Mouse (Mus musculus) thymus, adult 2 months (tissue): ENCODE measurements around the gene Csmd2.

Experiments
- CTCF ChIP-seq: fragments of 200-500 bp; IDR thresholded peaks from 2 replicates; pipeline ENCODE4 v1.5.1; 2012; ENCODE audit warnings: mild to moderate bottlenecking, control low read depth, low read length, moderate library complexity, borderline replicate concordance; ENCODE audit not compliant: control insufficient read depth, poor library complexity, insufficient read depth; ENCODE audit errors: extremely low read depth
- POLR2A ChIP-seq: fragments of 200-500 bp; IDR thresholded peaks from 2 replicates; pipeline ENCODE4 v1.6.1; 2012; ENCODE audit warnings: mild to moderate bottlenecking, low read length, control low read depth, moderate library complexity; ENCODE audit not compliant: control insufficient read depth, poor library complexity, insufficient read depth; ENCODE audit errors: extremely low read depth

- TF ChIP-seq POLR2A = no peak
- no peak for TF ChIP-seq CTCF
Observed at GRCm38 (mm10) chr4:128492055-128492454, 504.4 kb downstream of the Csmd2 start.
